Mouse (Mus musculus) telencephalon, adult 2 months (tissue): ENCODE data around the gene Nudt5.

Source experiments
- DNase-seq: peaks from one replicate; pipeline ENCODE4 v3.0.0-alpha.2; 2011; ENCODE audit warnings: low read depth, low spot score

Nudt5 gene

GRCm38 (mm10) chr2:5867681-5868080 lies 22.9 kb downstream of the Nudt5 start:
- DNase-seq: no peak

- DNase-seq: no peak
Measured at GRCm38 (mm10) chr2:5869746-5870145, 24.9 kb downstream of the Nudt5 start.

GRCm38 (mm10) chr2:5877446-5877845 lies 32.6 kb downstream of the Nudt5 start:
- no peak for DNase-seq

- no peak for DNase-seq
Measured at GRCm38 (mm10) chr2:5888865-5889264, 44.0 kb downstream of the Nudt5 start.

- peak; percentile 68 for DNase-seq
Measured at GRCm38 (mm10) chr2:5889412-5889811, 44.6 kb downstream of the Nudt5 start.

- no peak for DNase-seq
Measured at GRCm38 (mm10) chr2:5894296-5894695, 49.5 kb downstream of the Nudt5 start.

GRCm38 (mm10) chr2:5894843-5895570 lies 50.2 kb downstream of the Nudt5 start, which contains the start of gene Sec61a2:
Gene Sec61a2 (minus strand): TSS chr2:5895432.
- peak; percentile 93 for DNase-seq

GRCm38 (mm10) chr2:5900145-5900544 lies 55.3 kb downstream of the Nudt5 start:
- no peak for DNase-seq

GRCm38 (mm10) chr2:5906092-5906491 lies 61.3 kb downstream of the Nudt5 start:
- DNase-seq: peak; percentile 42

GRCm38 (mm10) chr2:5906625-5907024 lies 61.8 kb downstream of the Nudt5 start:
- no peak for DNase-seq

GRCm38 (mm10) chr2:5911282-5911965 lies 66.6 kb downstream of the Nudt5 start:
- no peak for DNase-seq
